In the genomic region with DNA sequence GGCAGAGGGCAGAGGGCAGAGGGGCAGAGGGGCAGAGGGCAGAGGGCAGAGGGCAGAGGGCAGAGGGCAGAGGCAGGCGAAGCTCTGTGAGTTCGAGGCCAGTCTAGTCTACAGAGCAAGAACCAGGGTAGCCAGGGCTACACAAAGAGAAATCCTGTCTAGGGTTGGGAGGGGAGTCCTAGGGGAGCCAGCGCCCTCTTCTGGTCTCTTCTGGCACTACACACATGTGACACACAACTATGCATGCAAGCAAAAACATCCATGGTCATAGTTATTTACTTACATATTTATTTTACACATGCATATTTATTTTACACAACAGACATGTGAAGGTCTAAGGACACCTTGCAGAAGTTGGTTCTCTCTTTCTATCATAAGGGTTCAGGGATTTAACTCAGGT, we compare ENCODE assay signal across 1 mouse cellular context.
TF ChIP-seq lines count a peak whose summit lies in the region.

No protein-coding gene starts in this region.

TF ChIP-seq in MEL, 35 proteins besides CTCF, POLR2A, EP300 and RAD21:
- TF ChIP-seq ZMIZ1 (IDR thresholded peaks at IDR 0.05; ENCODE audit: low read depth, low read length) (no peak), ETS1 (IDR thresholded peaks at IDR 0.05; ENCODE audit: low read depth, low read length) (no peak), E2F4 (IDR thresholded peaks at IDR 0.05; ENCODE audit: borderline replicate concordance, low read depth, low read length) (no peak), GATA1 (IDR thresholded peaks at IDR 0.05; ENCODE audit: low read depth, low read length) (no peak), TAL1 (IDR thresholded peaks at IDR 0.05; ENCODE audit: low read length) (no peak), MEF2A (IDR thresholded peaks at IDR 0.05; ENCODE audit: extremely low read depth, insufficient replicate concordance, low read depth, low read length, poor library complexity, severe bottlenecking) (no peak), HCFC1 (IDR thresholded peaks at IDR 0.05; ENCODE audit: low read depth, low read length) (no peak), CHD1 (IDR thresholded peaks at IDR 0.05; ENCODE audit: low read depth, low read length) (no peak), KAT2A (conservative IDR thresholded peaks at IDR 0.05; ENCODE audit: low read depth, low read length) (no peak), MYC (IDR thresholded peaks at IDR 0.05; ENCODE audit: low read depth, low read length) (no peak), MXI1 (IDR thresholded peaks at IDR 0.05; ENCODE audit: low read depth, low read length) (no peak), NELFE (IDR thresholded peaks at IDR 0.05; ENCODE audit: low read depth, low read length) (no peak), POLR2AphosphoS2 (IDR thresholded peaks at IDR 0.05; ENCODE audit: low read length) (no peak), BHLHE40 (IDR thresholded peaks at IDR 0.05; ENCODE audit: borderline replicate concordance, low read depth, low read length) (no peak), RCOR1 (IDR thresholded peaks at IDR 0.05; ENCODE audit: low read depth, low read length) (no peak), MAFK (IDR thresholded peaks at IDR 0.05; ENCODE audit: borderline replicate concordance, low read depth, low read length) (no peak)
